Mouse (Mus musculus) bone marrow, adult 2 months (tissue): ENCODE measurements around the gene Mgat4a.

Source experiments
- CTCF ChIP-seq: fragments of 200-500 bp; IDR thresholded peaks from 2 replicates; pipeline ENCODE4 v1.5.1; 2011; ENCODE audit warnings: low read length, control low read depth; ENCODE audit not compliant: control insufficient read depth, insufficient read depth
- POLR2A ChIP-seq: fragments of 200-500 bp; IDR thresholded peaks from 2 replicates; pipeline ENCODE4 v1.6.1; 2011; ENCODE audit warnings: low read depth, mild to moderate bottlenecking, control low read depth, low read length, borderline replicate concordance; ENCODE audit not compliant: control insufficient read depth

DNA sequence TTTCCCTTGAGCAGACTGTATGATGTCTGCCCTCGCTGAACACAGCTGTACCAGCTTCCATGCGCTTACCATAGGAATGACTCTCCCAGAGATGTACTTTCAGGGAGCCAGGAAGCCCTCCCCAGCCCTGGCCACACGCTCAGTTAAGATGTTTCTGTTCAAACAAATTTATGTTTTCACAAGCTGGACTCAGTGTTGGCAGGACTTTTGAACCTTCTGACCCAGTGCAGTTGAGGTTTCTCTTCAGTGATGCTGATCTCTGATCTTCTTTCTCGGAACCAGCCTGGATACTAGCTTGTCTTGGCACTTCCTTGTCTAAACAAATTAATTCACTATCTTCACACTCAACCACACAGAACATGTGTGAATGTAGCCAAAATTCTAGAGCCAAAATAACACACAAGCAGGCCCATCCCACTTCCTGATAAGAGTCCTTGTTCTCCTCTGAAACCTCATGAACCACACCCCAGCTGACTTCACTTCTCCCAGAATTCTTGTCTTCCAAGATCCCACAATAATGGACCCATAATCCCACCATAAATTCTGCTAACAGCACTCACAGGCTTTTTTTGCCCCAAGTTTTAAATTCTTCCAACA lies 22.6 kb downstream of the Mgat4a start:
- no peak for TF ChIP-seq CTCF
- TF ChIP-seq POLR2A: no peak
